Mouse (Mus musculus) urinary bladder, postnatal 36 days (tissue): ENCODE data around the gene Prpf31.

ENCODE experiments used
- DNase-seq, 2 experiments: peaks; one replicate each; pipeline ENCODE4 v3.0.0; 2022; ENCODE audit warnings: low spot score in 2 of 2, mixed read lengths in 1 of 2

Gene Prpf31

DNA sequence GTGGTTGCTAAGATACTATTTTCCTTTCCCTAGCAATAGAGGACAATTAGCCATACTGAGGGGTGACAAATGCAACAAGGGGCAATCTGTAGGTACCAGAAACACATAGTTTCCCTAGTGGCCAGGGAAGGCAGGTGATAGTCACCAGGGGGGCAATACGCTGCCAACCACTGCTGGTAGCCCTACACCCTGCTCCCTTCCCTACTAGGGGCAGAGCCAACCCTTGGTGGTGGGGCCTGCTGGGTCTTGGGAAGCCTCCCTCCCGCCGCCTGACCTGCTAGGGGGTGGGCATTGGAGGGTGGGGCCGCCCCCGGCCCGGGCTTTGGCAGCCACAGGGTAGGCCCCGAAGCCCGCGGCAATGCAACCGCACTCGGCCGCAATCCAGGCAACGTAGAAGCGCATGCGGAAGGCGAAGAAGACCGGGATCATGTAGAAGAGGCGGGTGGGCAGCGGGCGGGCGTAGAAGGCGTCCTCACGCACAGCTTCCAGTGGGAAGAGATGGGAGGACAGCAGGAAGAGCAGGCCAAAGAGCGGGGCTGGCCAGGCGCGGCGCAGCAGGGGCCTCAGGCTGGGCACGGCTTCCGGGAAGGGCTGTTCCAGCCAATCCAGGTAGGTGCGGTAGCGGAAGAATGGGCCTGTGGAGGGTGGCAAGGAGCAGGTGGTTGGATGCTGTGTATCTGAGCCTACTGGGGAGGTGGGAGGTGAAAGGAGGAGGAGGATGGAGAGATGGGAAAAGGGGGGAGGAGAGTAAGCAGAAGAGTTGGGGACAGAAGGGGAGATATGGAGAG lies 55.8 kb downstream of the Prpf31 start:
- no peak for DNase-seq

DNA sequence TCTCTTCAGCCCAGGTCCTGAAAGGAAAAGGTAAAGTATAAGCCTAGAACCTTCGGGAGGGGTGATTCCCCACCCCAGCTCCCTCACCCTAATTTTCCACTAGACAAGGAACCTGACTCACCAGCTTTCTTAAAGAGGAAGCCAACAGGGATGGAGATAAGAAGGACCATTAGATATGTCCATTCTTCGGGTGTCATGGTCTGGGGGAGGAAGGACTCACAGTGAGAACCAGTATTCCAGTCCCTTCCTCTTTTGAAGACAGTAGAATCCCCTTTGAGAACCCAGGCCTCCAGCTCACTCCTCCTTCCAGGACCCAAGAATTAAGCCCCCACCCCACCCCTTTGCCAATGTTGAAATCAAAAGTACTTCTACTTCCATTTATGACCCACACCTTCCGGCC lies 62.1 kb downstream of the Prpf31 start:
- no peak for DNase-seq
